Mouse (Mus musculus) thymus, postnatal 36 days (tissue): ENCODE results near the gene Fcgrt.

Source experiments
- DNase-seq, 2 experiments: peaks; one replicate each; pipeline ENCODE4 v3.0.0; 2022; ENCODE audit warnings: mixed read lengths in 2 of 2

Gene Fcgrt

GRCm38 (mm10) chr7:45082401-45083299, 21.0 kb downstream of the Fcgrt start:
- peak; percentile 46 to 53 for DNase-seq

GRCm38 (mm10) chr7:45081016-45081415, 22.6 kb downstream of the Fcgrt start:
- no peak for DNase-seq

- peak; percentile 88 to 94 for DNase-seq
These were observed 23.8 kb downstream of the Fcgrt start for GRCm38 (mm10) chr7:45079856-45080255.

- DNase-seq: peak; percentile 70 to 74
These were observed 25.1 kb downstream of the Fcgrt start for GRCm38 (mm10) chr7:45078513-45078912.

- DNase-seq: no peak
These were observed 25.8 kb downstream of the Fcgrt start for GRCm38 (mm10) chr7:45077829-45078228.

- no peak for DNase-seq
These were observed 26.3 kb downstream of the Fcgrt start for GRCm38 (mm10) chr7:45077322-45077721.

- DNase-seq: no peak
These were observed 27.1 kb downstream of the Fcgrt start for GRCm38 (mm10) chr7:45076501-45076900.

- DNase-seq: no peak
These were observed 28.2 kb downstream of the Fcgrt start for GRCm38 (mm10) chr7:45075405-45075804.

- no peak for DNase-seq
These were observed 29.7 kb downstream of the Fcgrt start for GRCm38 (mm10) chr7:45073949-45074348.

- no peak for DNase-seq
These were observed 30.4 kb downstream of the Fcgrt start for GRCm38 (mm10) chr7:45073171-45073707.

GRCm38 (mm10) chr7:45072230-45072629, 31.4 kb downstream of the Fcgrt start:
- no peak for DNase-seq

- DNase-seq: no peak
These were observed 34.0 kb downstream of the Fcgrt start for GRCm38 (mm10) chr7:45069671-45070070.

- peak; percentile 66 to 68 for DNase-seq
These were observed 35.7 kb downstream of the Fcgrt start for GRCm38 (mm10) chr7:45068000-45068318.

GRCm38 (mm10) chr7:45067190-45067999, 36.3 kb downstream of the Fcgrt start:
- DNase-seq: no peak

- peak; percentile 93 to 94 for DNase-seq
These were observed 41.3 kb downstream of the Fcgrt start, which contains the start of the genes Nosip and Prrg2 for GRCm38 (mm10) chr7:45062239-45062835. Gene Nosip, plus strand, starts transcription at chr7:45062429. Gene Prrg2, minus strand, starts transcription at chr7:45062677.

GRCm38 (mm10) chr7:45061532-45062075, 42.0 kb downstream of the Fcgrt start:
- DNase-seq: peak in 1 of 2 experiments; percentile 45

- DNase-seq: no peak
These were observed 43.0 kb downstream of the Fcgrt start for GRCm38 (mm10) chr7:45060632-45061122.

GRCm38 (mm10) chr7:45058607-45059571, 44.8 kb downstream of the Fcgrt start:
- DNase-seq: no peak

GRCm38 (mm10) chr7:45056972-45057348, 46.7 kb downstream of the Fcgrt start:
- DNase-seq: no peak

GRCm38 (mm10) chr7:45056329-45056971, 47.2 kb downstream of the Fcgrt start:
- no peak for DNase-seq
